Mouse (Mus musculus) embryonic facial prominence, embryonic 11.5 days (tissue): Measurements from ENCODE around the gene Fdxr. TPM values are rescaled to one million over a fixed set of nuclear protein-coding genes. Genes with fewer than 3 reads are reported as not detected.

Experiments
- ATAC-seq: fragments of 200-750 bp; cut with Nextera tagmentation; replicated peaks from 2 replicates; pipeline ENCODE4 v1.8.0; 2017; ENCODE audit warnings: low read depth; ENCODE audit not compliant: insufficient number of reproducible peaks, low FRiP score, low TSS enrichment
- DNase-seq: peaks from one replicate; pipeline ENCODE4 v3.0.0-alpha.2; 2015; ENCODE audit warnings: low spot score
- H3K27ac ChIP-seq: fragments of 300-500 bp; sonication (generic); replicated peaks from 2 replicates; pipeline ENCODE4 v1.5.1; 2014; ENCODE audit warnings: mild to moderate bottlenecking, low read depth, low read length, control low read depth
- H3K27me3 ChIP-seq: fragments of 300-500 bp; sonication (generic); 2 replicates; pipeline ENCODE4 v1.6.1; 2014; ENCODE audit warnings: mild to moderate bottlenecking, low read length, moderate library complexity, mixed read lengths; ENCODE audit not compliant: control insufficient read depth, insufficient read depth
- H3K36me3 ChIP-seq: fragments of 300-500 bp; sonication (generic); replicated peaks from 2 replicates; pipeline ENCODE4 v1.6.1; 2014; ENCODE audit warnings: low read depth, mild to moderate bottlenecking, low read length, moderate library complexity, mixed read lengths; ENCODE audit not compliant: control insufficient read depth, insufficient read depth
- H3K4me1 ChIP-seq: fragments of 300-500 bp; sonication (generic); 2 replicates; pipeline ENCODE4 v1.6.1; 2014; ENCODE audit warnings: low read length, mixed read lengths; ENCODE audit not compliant: control insufficient read depth, insufficient read depth
- H3K4me2 ChIP-seq: fragments of 300-500 bp; sonication (generic); 2 replicates; pipeline ENCODE4 v1.6.1; 2014; ENCODE audit warnings: low read depth, mild to moderate bottlenecking, control low read depth, low read length, moderate library complexity
- H3K4me3 ChIP-seq: fragments of 300-500 bp; sonication (generic); 2 replicates; pipeline ENCODE4 v1.5.1; 2014; ENCODE audit warnings: low read depth, low read length, control low read depth
- H3K9ac ChIP-seq: fragments of 300-500 bp; sonication (generic); replicated peaks from 2 replicates; pipeline ENCODE4 v1.6.1; 2014; ENCODE audit warnings: mild to moderate bottlenecking, control low read depth, low read length
- H3K9me3 ChIP-seq: fragments of 300-500 bp; sonication (generic); replicated peaks from 2 replicates; pipeline ENCODE4 v1.6.1; 2016; ENCODE audit warnings: mild to moderate bottlenecking, low read length, inconsistent platforms, mixed read lengths; ENCODE audit not compliant: control insufficient read depth
- WGBS: fragments of 180-500 bp; shearing (Covaris S2); extraction: QIAGEN DNeasy Blood & Tissue Kit; methylation state at CpG from one replicate; pipeline ENCODE4 v1.1.7; 2014; 5-methylcytosine and 5-hydroxymethylcytosine counted together
- polyA plus RNA-seq: library from polyadenylated mRNA; unstranded; fragments of >200 nt; fragmentation: Nextera tagmentation; extraction: Ambion mirVana; gene quantifications from 2 replicates; pipeline ENCODE4 v1.2.1, GENCODE M21; 2014

The Fdxr gene
- polyA plus RNA-seq = 12.4 and 12.5 TPM in 2 replicates

GRCm38 (mm10) chr11:115276780-115277603 is at the start of gene Fdxr:
TSS of gene Fdxr (minus strand) at chr11:115277050.
- Histone ChIP-seq H3K27me3 (no peaks in the 10 kb centered on the region), H3K27ac (no peak within 1 kb of the TSS), H3K4me1 (no peaks in the 10 kb centered on the region; the same call in none of the 2 replicates), H3K4me2 (peak within 1 kb of the TSS; percentile 74), H3K4me3 (peak within 1 kb of the TSS; percentile 59), H3K9me3 (no peaks in the 10 kb centered on the region), H3K9ac (peak within 1 kb of the TSS; percentile 73), H3K36me3 (no peaks in the 10 kb centered on the region)
- WGBS = under 1% methylated on average over 42 of the region's 42 CpGs
- DNase-seq (peak; percentile 99), ATAC-seq (peak; percentile 96)

GRCm38 (mm10) chr11:115323354-115323753 is 46.5 kb upstream of the Fdxr start:
- DNase-seq = no peak

GRCm38 (mm10) chr11:115321906-115322693 is 45.2 kb upstream of the Fdxr start, which contains the start of gene Ush1g:
TSS of gene Ush1g (minus strand) at chr11:115322041.
- 4% methylated on average over 35 of the region's 35 CpGs for WGBS
- no peaks in the 10 kb centered on the region for H3K36me3 ChIP-seq
- peak; percentile 33; the same call in 1 of the 2 replicates for ATAC-seq
- H3K9ac ChIP-seq = 0 out of 2 replicates have a peak within 1 kb of the TSS, but pooled peaks have one; percentile 3
- no peaks in the 10 kb centered on the region for H3K4me1 ChIP-seq
- H3K27me3 ChIP-seq = peaks cover 75% of the 10 kb centered on the region
- no peaks in the 10 kb centered on the region for H3K9me3 ChIP-seq
- DNase-seq = peak; percentile 83
- H3K4me3 ChIP-seq = no peak within 1 kb of the TSS
- peak within 1 kb of the TSS; percentile 8 for H3K4me2 ChIP-seq
- no peak within 1 kb of the TSS for H3K27ac ChIP-seq

More at GRCm38 (mm10) chr11:115323354-115323753, 46.5 kb upstream of the Fdxr start:
- ATAC-seq = no peak
- Histone ChIP-seq H3K9me3 (no peaks in the 10 kb centered on the region), H3K4me3 (no peak overlapping the region), H3K4me2 (no peak overlapping the region), H3K27ac (no peak overlapping the region), H3K9ac (no peak overlapping the region), H3K27me3 (peaks cover 63% of the 10 kb centered on the region), H3K4me1 (no peaks in the 10 kb centered on the region), H3K36me3 (no peaks in the 10 kb centered on the region)
- WGBS = 21% methylated on average over 31 of the region's 32 CpGs

GRCm38 (mm10) chr11:115319704-115320383 is 43.0 kb upstream of the Fdxr start:
- Histone ChIP-seq H3K4me1 (no peaks in the 10 kb centered on the region), H3K36me3 (no peaks in the 10 kb centered on the region), H3K27me3 (peaks cover 95% of the 10 kb centered on the region), H3K4me3 (no peak overlapping the region), H3K4me2 (no peak overlapping the region), H3K27ac (no peak overlapping the region), H3K9ac (no peak overlapping the region), H3K9me3 (no peaks in the 10 kb centered on the region)
- no peak; the same call in 1 of the 2 replicates for ATAC-seq
- no peak for DNase-seq
- 2% methylated on average over 15 of the region's 18 CpGs for WGBS

- no peak overlapping the region for H3K9ac ChIP-seq
- H3K27me3 ChIP-seq = peaks cover 89% of the 10 kb centered on the region
- no peak overlapping the region for H3K4me2 ChIP-seq
- no peaks in the 10 kb centered on the region for H3K4me1 ChIP-seq
- no peaks in the 10 kb centered on the region for H3K9me3 ChIP-seq
- H3K27ac ChIP-seq = no peak overlapping the region
- H3K36me3 ChIP-seq = no peaks in the 10 kb centered on the region
- DNase-seq = peak; percentile 20
- H3K4me3 ChIP-seq = no peak overlapping the region
- WGBS = 3% methylated on average over 63 of the region's 63 CpGs
- no peak for ATAC-seq
Observed at GRCm38 (mm10) chr11:115318245-115319027, 41.6 kb upstream of the Fdxr start.

GRCm38 (mm10) chr11:115317204-115317603 is 40.4 kb upstream of the Fdxr start:
- Histone ChIP-seq H3K27me3 (peaks cover 76% of the 10 kb centered on the region), H3K4me2 (no peak overlapping the region), H3K27ac (no peak overlapping the region), H3K9me3 (no peaks in the 10 kb centered on the region), H3K4me3 (no peak overlapping the region), H3K9ac (no peak overlapping the region), H3K4me1 (no peaks in the 10 kb centered on the region), H3K36me3 (no peaks in the 10 kb centered on the region)
- ATAC-seq (no peak), DNase-seq (no peak)
- whole genome bisulfite sequencing = 51% methylated on average over 7 of the region's 7 CpGs

- Histone ChIP-seq H3K4me3 (no peak overlapping the region), H3K9me3 (no peaks in the 10 kb centered on the region), H3K27me3 (peaks cover 48% of the 10 kb centered on the region), H3K27ac (no peak overlapping the region), H3K36me3 (no peaks in the 10 kb centered on the region), H3K9ac (no peak overlapping the region), H3K4me1 (no peaks in the 10 kb centered on the region), H3K4me2 (no peak overlapping the region)
- ATAC-seq (no peak), DNase-seq (no peak)
- 41% methylated on average over 2 of the region's 2 CpGs for WGBS
Observed at GRCm38 (mm10) chr11:115314249-115314648, 37.4 kb upstream of the Fdxr start.
